Mouse (Mus musculus): ENCODE measurements at regions not wholly inside any gene's neighbourhood (a gene's known extent, or its start where the extent isn't known, plus 50 kb on each side); places are given as distances from the start of the nearest gene placed in this dataset.

DNA sequence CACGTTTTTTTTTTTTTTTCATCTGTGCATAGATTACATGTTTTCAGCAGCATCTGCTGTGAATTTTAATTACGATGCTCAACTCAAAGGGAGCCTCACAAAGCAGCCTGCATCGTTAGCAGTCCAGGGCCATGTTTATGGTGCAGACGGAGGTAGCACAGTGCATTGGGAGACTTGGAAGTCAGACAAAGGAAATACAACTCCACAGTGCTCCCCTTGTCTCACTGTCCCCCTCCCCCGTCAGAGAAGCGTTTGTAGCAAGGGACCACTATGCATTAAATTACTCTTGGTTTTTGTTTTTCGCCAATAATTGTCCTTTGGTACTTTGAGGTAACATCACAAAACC is 336.5 kb downstream of the Glrx3 start:
- TF ChIP-seq POLR2A (IDR thresholded peaks at IDR 0.05; ENCODE audit: borderline replicate concordance, control insufficient read depth, low read depth, low read length) (no peak), CTCF (IDR thresholded peaks at IDR 0.05; ENCODE audit: control insufficient read depth, insufficient read depth, low read length) (no peak)

Measured in bone marrow, adult 2 months (tissue).